Mouse (Mus musculus) thymus, postnatal 0 days (tissue): ENCODE data around the gene Suz12. TPM values are rescaled to one million over a fixed set of nuclear protein-coding genes. Genes with fewer than 3 reads are reported as not detected.
"Not testable (repeated sequence)": the region's sequence is repeated elsewhere in the genome, so short reads cannot be mapped to it uniquely, and the experiment has no call there.

Experiments used
- DNase-seq: peaks from one replicate; pipeline ENCODE4 v3.0.0-alpha.2; 2015; ENCODE audit warnings: low spot score
- polyA plus RNA-seq: library from polyadenylated mRNA; unstranded; fragments of >200 nt; fragmentation: Nextera tagmentation; extraction: Ambion mirVana; gene quantifications from 2 replicates; pipeline ENCODE4 v1.2.1, GENCODE M21; 2015

The Suz12 gene
- polyA plus RNA-seq: 33.4 and 44.3 TPM in 2 replicates

DNA sequence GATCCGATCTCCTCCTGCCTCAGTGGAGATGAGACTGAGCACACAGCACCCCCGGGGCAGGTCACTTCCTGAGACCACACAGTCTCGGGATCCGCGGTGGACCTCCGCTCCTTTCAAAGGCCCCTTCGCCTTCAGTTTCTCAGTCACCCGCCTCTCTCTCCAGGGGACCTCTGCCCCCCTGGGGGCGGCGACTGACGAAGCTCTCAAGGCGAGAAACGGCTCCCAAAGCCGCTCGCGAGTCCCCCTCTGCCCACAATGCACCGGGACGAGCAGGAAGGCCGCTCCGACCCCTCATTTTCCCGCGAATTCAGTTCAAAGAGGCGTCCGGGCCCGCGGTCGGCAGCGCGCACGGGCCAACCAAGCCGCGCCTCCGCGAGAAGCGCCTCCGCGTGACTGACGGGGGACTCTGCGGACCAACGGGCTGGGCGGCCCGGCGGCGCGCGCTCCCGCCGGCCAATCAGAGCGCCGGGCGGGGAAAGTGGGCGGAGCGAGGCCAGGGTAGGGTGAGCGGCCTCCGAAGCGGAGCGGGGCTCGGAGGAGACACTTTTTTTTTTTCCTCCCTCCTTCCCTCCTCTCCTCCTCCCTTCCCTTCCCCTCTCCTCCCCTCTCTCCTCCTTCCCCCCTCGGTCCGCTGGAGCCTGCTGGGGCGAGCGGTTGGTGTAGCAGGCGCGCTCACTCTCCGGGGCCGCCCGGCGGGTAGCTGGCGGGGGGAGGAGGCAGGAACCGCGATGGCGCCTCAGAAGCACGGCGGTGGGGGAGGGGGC lies at the start of gene Suz12:
Gene Suz12, plus strand, starts transcription at position 515 of the 764 bp plus-strand sequence.
- DNase-seq: peak; percentile 97

DNA sequence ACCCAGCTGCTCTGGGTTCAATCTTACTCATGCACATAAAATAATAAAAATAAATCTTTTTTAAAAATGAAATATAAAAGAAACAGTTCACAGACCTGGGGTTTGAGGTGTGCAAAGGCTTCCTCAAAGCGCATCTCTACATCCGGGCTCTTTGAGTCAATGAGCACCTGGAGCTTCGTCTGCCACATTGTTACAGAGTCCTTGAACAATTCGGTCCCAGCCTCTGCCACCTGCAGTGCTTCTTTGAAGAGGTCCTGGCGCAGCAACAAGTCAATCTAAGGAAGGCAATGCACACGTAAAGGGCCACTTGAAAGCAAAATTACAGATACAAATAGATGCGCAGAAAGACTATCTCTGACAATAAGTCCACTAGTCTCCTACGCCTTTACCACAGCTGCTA lies 49.8 kb upstream of the Suz12 start:
- DNase-seq: peak; percentile 8

DNA sequence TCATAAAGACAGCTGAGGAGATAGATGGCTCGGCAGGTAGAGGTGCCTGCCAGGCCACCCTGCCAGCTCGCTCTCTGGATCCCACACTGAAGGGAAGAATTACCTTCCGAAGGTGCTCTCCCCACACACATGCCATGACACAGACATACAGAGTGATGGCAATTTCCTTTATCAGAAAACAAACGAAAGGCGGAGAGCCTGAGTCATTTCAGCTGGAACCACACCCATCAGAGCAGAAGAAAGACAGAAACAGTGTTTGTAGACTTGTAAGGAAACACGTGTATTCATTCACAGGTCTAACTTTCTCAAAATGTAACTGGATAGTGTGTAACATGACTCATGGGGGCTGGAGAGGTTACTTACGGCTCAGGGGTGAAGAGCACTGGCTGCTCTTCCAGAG lies 49.3 kb upstream of the Suz12 start:
- no peak for DNase-seq

DNA sequence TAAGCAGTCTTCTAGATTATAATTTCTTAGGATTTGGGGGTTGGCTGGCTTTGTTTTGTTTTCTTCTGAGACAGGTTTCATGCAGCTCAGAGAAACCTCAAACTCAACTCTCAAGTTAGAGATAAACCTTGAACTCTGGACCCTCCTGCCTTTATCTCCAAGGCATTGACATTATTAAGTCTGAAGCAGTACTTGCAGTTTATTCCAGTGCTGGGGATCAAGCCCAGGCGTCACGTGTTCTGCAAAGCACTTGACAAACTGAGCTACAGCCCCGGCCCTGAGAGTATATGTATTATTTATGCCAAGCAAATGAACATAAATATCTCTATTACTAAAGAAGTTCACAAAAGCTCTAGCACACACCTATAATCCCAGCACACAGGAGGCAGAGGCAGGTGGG lies 45.6 kb upstream of the Suz12 start:
- DNase-seq: no peak

DNA sequence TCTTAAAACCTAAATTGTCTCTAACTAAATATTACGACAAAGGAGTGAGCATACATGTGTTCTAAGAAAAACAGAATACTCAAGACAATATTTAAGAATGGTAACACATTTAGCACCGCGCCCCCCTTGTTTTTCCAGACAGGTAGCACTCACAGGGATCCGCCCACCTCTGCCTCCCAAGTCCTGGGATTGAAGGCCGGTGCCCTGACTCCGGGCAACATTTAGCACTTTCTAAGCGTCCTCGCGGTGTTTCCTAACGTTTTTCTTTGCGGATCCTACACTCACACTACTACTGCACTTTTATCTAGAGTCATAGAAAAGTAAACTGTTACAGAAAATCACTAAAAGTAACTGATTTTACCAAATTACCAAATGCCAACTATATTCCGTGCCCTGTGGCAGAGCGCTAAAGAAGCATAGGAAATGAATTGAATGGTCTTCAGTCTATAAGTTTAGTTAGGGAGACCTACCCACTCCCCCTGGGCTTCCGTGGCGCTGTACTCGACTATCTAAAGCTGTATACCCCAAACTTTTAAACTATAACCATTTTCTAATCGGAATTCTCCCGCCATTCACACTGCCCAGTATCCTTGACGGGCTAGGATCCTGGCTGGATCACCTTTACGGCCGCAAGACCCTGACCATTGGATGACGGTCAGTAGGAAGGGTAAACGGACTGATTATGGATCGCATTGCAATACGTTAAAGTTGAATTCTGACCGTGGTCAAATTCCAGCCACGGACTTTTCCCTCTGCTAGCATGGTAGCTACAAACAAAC lies 31.4 kb upstream of the Suz12 start:
- DNase-seq: peak; percentile 22

DNA sequence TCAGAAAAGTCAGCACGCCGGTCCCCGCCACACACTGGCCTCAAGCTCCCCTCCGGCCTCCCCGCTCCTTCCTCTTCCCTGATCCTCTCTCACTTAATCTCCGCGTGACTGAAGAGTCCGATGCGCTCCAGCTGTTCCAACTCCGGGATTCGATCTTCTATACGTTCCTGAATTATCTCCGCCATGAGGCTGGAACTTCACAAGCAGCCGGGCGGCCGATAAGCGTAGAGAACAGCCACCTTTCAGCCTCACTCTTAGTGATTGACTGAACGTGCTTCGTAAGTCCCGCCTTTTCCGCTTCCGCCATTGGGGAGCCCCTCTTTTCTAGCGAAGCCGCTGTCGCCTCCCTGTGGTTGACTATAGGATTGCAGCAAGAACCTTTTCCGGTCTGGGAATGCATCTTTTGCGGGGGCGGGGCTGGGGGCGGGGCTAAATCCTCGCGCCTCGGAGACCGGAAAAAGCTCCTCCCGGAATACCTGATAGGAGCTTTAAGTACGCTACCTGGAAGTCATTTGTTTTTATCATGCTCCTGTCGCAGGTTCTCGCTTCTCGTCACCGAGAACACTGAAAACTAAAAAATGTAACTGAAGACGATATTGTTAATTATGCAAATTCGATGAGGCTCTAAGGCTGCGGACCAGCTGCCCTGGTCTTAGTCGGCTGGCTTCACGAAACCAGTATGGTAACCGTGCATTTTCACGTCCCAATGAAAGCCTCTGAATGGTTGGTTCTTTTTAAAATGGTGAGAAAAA lies 30.6 kb upstream of the Suz12 start, which contains the start of gene Utp6:
Gene Utp6, minus strand, starts transcription at position 266 of the 752 bp plus-strand sequence.
- peak; percentile 100 for DNase-seq

DNA sequence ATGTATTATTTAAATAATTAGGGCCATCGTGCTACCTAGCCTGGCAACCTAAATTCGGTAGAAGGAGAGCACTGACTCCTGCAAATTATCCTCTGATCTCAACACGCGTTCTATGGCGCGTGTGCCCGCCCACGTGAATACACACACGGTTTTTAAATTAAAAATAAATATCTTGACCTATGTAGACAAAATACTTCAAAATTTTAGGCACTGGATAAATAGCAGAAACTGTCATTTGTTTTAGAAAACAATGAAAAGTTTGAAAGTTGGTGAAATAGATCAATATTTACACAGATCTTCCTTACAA lies 30.1 kb upstream of the Suz12 start:
- DNase-seq: no peak

DNA sequence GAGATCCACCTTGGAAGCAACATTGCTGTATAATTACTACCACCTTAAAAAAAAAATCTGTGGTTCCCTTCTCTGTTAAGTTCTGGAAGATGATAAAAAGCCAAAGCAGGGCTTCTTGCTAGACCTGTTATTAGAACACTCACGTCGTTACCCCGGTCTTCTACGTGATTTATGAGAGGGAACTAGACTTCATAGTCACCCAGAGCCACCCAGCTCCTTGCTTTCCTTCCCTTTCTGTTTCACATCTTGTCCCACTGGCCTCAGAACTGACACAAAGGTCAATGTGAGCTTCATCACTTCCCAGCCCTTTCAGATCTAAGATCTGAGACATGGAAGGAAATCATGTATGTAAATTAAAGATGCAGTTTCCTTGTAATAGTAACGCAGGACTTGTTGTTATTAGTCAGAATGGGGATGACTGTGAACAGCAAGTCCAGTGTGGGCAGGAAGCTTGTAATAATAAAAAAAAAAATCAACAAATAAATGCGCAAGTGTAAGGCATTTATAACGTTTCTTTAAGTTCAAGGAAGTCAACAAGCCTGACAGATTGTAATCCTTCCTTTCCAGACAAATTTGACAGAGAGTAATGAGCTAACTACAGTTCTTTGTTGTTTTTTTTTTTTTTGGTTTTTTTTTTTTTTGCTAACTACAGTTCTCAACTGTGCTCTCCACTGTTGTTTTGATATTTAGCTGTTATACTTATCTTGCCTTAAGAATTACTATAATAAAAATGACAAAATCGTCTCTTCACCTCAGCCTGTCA lies 29.5 kb upstream of the Suz12 start:
- DNase-seq: peak; percentile 7

DNA sequence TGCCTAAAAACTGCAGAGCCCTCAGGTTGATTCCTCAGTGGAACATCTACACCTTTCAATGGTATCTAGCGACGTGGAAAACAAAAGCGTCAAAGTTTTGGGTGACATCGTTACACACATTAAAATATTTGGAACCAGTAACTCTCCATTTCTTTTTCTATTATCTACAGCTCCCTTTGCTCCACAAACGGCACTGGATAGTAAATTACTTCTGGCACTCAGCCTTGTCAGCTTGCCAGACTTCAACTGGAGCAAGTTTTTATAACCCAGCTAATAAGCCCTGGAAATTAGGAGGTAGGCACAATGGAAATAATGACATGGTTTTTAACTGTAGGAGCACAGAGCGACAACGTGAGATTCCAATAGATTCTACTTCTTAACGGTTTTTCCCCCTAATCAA lies 27.0 kb upstream of the Suz12 start:
- no peak for DNase-seq

DNA sequence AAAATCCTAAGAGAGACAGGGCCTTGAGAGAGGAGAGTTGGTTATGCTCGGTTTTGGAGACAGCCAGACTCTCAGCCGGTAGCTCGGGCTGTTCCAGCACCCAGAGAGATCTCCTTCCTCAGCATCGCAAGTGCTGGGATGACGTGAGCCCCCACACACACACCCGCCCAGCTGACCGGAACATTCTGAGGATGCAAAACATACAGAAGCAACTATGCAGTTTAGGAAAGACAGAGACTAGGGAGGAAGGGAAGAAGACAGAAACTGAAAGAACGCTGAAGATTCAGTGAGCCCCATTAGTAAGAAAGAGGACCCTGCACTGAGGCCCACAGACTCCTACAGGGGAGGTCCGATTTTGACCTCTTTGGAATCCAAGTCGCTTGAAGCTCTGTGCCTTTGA lies 25.2 kb upstream of the Suz12 start:
- no peak for DNase-seq

DNA sequence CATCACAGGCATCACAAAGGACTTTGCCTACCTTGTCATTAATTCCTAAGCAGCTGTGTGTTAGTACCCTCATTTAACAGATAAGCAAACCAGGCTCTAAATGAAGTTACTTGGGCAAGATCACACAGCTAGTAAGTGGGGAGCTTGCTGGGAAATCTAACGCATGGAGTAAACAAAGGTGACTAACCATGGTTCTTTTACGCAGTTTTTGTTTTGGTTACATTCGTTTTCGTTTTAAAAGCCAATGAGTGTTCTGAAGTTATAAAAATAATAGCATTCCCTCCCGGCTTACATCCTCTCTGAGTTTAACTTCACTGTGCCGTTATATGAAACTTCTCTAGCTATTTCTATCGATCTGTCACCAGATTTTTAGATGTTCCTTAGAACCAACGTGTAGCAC lies 19.8 kb upstream of the Suz12 start:
- DNase-seq: no peak

DNA sequence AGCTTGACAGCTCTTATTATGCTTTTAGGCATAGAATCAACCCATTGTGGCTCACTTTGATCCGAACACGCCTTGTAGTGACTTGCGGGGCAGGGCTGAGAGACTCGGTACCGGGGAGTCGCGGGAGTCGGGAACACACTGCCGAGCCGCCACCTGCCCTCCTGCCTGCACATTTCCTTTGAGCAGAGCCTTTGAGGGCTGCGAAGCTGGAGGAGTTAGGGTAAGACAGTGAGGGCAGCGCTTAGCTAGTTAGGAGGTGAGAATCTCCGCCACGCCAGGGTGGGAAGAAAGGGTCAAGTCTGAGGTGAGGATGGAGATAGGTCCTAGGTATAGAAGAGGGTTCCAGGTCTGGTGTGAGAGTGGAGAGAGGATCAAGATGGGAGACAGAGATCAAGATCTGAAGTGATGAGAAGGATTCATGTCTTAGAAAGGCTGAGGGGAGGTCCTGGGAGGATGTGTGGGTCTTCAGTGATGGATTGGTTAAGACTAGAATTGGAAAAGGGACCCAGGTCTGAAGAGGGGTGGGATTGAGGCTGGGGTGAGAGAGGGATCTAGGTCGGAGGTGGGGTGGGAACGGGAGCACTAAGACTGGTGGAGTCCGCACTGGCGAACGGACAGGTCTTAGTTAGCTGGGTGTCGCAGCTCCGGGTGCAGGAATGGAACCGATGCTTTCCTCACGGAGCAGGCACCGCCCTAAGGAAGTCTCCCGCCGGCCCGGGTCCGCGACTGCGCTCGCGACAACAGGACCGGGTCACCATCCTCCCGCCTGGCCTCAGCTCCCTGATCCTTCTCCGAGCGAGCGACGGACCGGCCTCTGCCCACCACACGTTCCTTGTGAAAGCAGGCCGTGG lies 19.1 kb upstream of the Suz12 start:
- peak; percentile 36 for DNase-seq

DNA sequence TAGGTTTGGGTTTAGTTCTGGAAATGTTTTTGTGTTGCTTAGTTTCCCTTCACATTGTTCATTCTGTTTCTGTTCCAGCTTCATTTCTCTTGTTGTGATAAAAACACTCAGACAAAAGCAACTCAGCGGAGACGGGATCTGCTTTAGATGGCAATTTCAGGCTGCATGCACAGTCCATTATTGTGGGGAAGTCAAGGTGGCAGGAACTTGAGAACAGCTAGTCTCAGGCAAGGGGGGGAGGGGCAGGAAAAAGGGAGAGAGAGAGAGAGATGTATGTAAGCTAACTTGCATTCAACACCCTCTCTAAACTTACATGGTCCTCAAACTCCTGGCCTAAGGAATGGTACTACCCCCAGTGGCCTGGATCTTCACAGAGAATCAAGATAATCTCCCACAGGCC lies 17.5 kb upstream of the Suz12 start:
- no peak for DNase-seq

DNA sequence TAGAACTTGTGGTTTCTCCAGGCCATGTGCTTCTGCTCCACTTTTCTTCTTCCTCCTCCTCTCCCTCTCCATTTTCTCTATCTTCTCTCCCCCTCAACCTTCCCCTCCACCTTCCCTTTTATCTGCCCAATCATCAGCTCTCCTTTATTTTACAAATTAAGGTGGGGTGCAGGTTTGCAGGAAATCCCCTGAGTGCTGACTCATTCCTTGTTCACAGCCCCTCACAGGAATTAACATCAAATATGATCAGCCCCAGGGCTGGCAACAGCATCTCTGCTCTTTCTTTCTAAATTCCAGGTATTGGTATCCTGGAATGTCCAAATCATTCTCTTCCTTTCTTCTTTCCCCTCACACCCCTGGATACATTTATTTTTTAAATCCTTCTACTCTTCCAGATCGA lies 16.7 kb upstream of the Suz12 start:
- no peak for DNase-seq

DNA sequence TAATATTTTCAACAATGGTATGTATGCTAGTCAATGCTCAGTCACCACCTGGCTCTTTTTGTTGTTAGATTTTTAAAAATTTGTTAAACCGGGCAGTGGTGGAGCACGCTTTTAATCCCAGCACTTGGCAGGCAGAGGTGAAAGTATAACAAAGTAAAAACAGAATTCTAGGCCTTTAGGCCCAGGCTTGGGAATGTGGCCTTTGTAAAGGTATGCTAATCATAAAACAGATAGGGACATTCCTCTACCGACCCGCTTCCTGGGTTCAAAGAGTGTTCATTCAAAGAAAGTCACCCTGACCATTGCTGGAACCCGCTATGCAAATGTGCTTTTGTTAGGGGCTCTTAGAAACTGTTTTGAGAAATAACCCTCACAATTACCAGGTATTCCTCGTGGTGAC lies 16.3 kb upstream of the Suz12 start:
- DNase-seq: not testable (repeated sequence)

DNA sequence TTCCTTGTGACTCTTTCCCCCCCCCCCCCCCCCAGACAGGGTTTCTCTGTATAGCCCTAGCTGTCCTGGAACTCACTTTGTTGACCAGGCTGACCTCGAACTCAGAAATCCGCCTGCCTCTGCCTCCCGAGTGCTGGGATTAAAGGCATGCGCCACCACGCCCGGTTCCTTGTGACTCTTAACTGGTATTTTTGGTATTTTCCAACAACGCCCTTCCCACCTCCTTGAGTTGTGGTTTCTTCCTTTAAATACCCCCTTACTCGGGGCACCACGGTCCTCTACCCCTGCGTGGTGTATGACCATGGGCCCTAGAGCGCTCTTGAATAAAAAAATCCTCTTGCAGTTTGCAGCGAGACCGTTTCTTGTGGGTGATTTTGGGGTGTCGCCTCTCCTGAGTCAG lies 15.8 kb upstream of the Suz12 start:
- DNase-seq: not testable (repeated sequence)

DNA sequence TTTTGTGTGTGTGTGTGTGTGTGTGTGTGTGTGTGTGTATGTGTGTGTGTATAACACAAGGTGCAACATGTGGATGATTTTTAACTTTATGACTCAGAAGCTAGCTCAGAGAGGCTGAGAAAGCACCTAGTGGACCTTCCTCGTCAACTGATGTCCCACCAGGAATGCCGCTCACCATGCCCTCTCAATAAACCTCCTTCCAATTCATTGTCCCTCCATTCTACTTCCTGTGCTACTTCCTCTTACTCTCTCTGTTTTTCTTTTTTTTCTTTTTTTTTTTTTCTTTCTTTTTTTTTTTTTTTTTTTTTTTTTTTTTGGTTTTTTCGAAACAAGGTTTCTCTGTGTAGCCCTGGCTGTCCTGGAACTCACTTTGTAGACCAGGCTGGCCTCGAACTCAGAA lies 15.2 kb upstream of the Suz12 start:
- DNase-seq: not testable (repeated sequence)

DNA sequence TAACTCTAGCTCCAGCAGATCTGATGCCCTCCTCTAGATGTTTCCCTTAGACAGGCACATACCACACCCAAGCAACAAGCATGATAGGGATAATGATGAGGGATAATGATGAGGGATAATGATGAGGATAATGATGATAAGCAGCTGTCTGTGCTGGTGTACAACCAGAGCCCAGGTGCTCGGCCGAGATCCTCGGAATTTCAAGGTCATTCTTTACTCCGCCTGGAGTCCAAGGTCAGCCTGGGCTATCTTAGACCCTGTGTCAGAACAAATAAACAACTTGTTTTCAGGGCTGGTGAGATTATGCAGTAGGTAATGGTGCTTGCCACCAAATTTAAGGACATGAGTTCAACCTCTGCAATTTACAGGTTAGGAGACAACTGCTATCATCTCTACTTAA lies 6.0 kb upstream of the Suz12 start:
- DNase-seq: no peak

DNA sequence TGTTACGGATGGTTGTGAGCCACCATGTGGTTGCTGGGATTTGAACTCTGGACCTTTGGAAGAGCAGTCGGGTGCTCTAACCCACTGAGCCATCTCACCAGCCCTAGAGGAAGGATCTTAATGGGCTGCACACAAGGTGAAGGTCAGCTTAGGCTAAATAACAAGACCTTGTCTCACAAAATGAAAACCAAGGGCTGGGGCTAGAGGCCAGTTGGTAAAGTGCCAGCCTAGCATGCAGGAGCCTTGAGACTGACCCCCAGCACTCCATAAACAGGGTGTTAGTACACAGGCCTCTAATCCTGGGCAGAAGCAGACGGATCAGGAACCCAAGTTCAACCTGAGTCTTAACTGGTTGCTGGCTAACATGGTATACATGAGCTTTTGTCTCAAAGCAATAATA lies 5.0 kb upstream of the Suz12 start:
- no peak for DNase-seq

DNA sequence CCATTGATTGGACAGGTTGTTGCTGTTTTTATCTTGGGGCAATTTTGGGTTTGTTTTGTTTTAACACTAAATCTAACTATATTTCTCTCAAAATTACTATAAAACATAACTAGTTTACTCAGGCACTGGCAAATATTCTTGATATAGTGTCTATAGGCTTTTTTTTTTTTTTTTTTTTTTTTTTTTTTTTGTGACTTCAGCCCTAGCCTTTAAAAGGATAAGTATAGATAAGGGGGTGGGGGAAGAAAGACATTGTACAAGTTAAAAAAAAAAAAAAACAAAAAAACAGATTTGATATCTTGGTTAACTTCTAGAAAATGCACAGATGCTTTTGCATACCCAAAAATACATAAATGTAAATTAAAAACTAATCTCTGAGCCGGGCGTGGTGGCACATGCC lies 2.8 kb upstream of the Suz12 start:
- DNase-seq: no peak
